Mouse (Mus musculus) forebrain, embryonic 14.5 days (tissue): Measurements from ENCODE around the gene Adgrg7. TPM values are rescaled to one million over a fixed set of nuclear protein-coding genes. Genes with fewer than 3 reads are reported as not detected.
A peak's percentile ranks its signal among the peaks of the same experiment; 100 is the strongest.

ENCODE experiments used
- ATAC-seq: fragments of 200-750 bp; cut with Nextera tagmentation; 2 replicates; pipeline ENCODE4 v1.8.0; 2017; ENCODE audit warnings: mild to moderate bottlenecking, moderate library complexity
- DNase-seq: peaks from one replicate; pipeline ENCODE4 v3.0.0-alpha.2; 2015; ENCODE audit warnings: low spot score
- H3K27ac ChIP-seq: fragments of 300-500 bp; sonication (generic); 2 replicates; pipeline ENCODE4 v1.5.1; 2014; ENCODE audit warnings: low read depth, mild to moderate bottlenecking, control low read depth, low read length, moderate library complexity
- H3K27me3 ChIP-seq: fragments of 300-500 bp; sonication (generic); replicated peaks from 2 replicates; pipeline ENCODE4 v1.6.1; 2014; ENCODE audit warnings: low read length, control low read depth, mixed read lengths; ENCODE audit not compliant: control insufficient read depth, insufficient read depth
- H3K36me3 ChIP-seq: fragments of 300-500 bp; sonication (generic); 2 replicates; pipeline ENCODE4 v1.6.1; 2014; ENCODE audit warnings: low read length, control low read depth; ENCODE audit not compliant: control insufficient read depth, insufficient read depth
- H3K4me1 ChIP-seq: fragments of 300-500 bp; sonication (generic); 2 replicates; pipeline ENCODE4 v1.6.1; 2014; ENCODE audit warnings: antibody characterized with exemption, low read length, control low read depth; ENCODE audit not compliant: control insufficient read depth, insufficient read depth
- H3K4me2 ChIP-seq: fragments of 300-500 bp; sonication (generic); 2 replicates; pipeline ENCODE4 v1.6.1; 2014; ENCODE audit warnings: mild to moderate bottlenecking, control low read depth, low read length
- H3K4me3 ChIP-seq: fragments of 300-500 bp; sonication (generic); 2 replicates; pipeline ENCODE4 v1.5.1; 2014; ENCODE audit warnings: low read depth, low read length, control low read depth
- H3K9ac ChIP-seq: fragments of 300-500 bp; sonication (generic); 2 replicates; pipeline ENCODE4 v1.6.1; 2014; ENCODE audit warnings: mild to moderate bottlenecking, low read length, control low read depth, moderate library complexity
- H3K9me3 ChIP-seq: fragments of 300-500 bp; sonication (generic); replicated peaks from 2 replicates; pipeline ENCODE4 v1.6.1; 2016; ENCODE audit warnings: low read length, control low read depth, mixed read lengths; ENCODE audit not compliant: control insufficient read depth
- WGBS: fragments of 180-500 bp; shearing (Covaris S2); extraction: QIAGEN DNeasy Blood & Tissue Kit; methylation state at CpG from one replicate; pipeline ENCODE4 v1.1.7; 2014; 5-methylcytosine and 5-hydroxymethylcytosine counted together
- polyA plus RNA-seq: library from polyadenylated mRNA; unstranded; fragments of >200 nt; fragmentation: Nextera tagmentation; extraction: Ambion mirVana; gene quantifications from 2 replicates; pipeline ENCODE4 v1.2.1, GENCODE M21; 2014

Adgrg7 gene
- polyA plus RNA-seq, 1 experiment from 2014 or later: not detected

GRCm38 (mm10) chr16:56717224-56718200 lies 78.1 kb downstream of the Adgrg7 start, which contains the start of gene Tfg:
Gene Tfg, minus strand, starts transcription at chr16:56717450.
- Histone ChIP-seq H3K9me3 (no peaks in the 10 kb centered on the region), H3K36me3 (peaks cover 2% of the 10 kb centered on the region; the same call in 1 of the 2 replicates), H3K4me1 (peaks cover 12% of the 10 kb centered on the region), H3K4me3 (peak within 1 kb of the TSS; percentile 68), H3K27me3 (no peaks in the 10 kb centered on the region), H3K9ac (peak within 1 kb of the TSS; percentile 88), H3K27ac (peak within 1 kb of the TSS; percentile 97), H3K4me2 (peak within 1 kb of the TSS; percentile 64)
- WGBS: under 1% methylated on average over 59 of the region's 62 CpGs
- DNase-seq: peak; percentile 100
- peak; percentile 98 for ATAC-seq

- Histone ChIP-seq H3K9ac (peak overlapping the region; percentile 88), H3K9me3 (no peaks in the 10 kb centered on the region), H3K4me1 (peaks cover 12% of the 10 kb centered on the region), H3K27ac (peak overlapping the region; percentile 97), H3K4me2 (peak overlapping the region; percentile 64), H3K4me3 (peak overlapping the region; percentile 68), H3K36me3 (peaks cover 8% of the 10 kb centered on the region), H3K27me3 (no peaks in the 10 kb centered on the region)
- DNase-seq (peak; percentile 19), ATAC-seq (peak; percentile 65)
- WGBS: under 1% methylated on average over 36 of the region's 38 CpGs
Measured at GRCm38 (mm10) chr16:56716557-56717179, 79.0 kb downstream of the Adgrg7 start.

- H3K4me2 ChIP-seq: peak overlapping the region; percentile 64
- no peaks in the 10 kb centered on the region for H3K9me3 ChIP-seq
- no peak overlapping the region for H3K9ac ChIP-seq
- WGBS: 77% methylated on average over 3 of the region's 3 CpGs
- H3K36me3 ChIP-seq: peaks cover 18% of the 10 kb centered on the region
- peaks cover 12% of the 10 kb centered on the region for H3K4me1 ChIP-seq
- no peak for ATAC-seq
- H3K27ac ChIP-seq: no peak overlapping the region
- no peak for DNase-seq
- no peaks in the 10 kb centered on the region for H3K27me3 ChIP-seq
- peak overlapping the region; percentile 68; the same call in 1 of the 2 replicates for H3K4me3 ChIP-seq
Measured at GRCm38 (mm10) chr16:56715608-56716007, 80.0 kb downstream of the Adgrg7 start.

GRCm38 (mm10) chr16:56710071-56710470 lies 85.6 kb downstream of the Adgrg7 start:
- no peak overlapping the region for H3K27ac ChIP-seq
- H3K27me3 ChIP-seq: no peaks in the 10 kb centered on the region
- H3K4me1 ChIP-seq: no peaks in the 10 kb centered on the region; the same call in 1 of the 2 replicates
- no peak overlapping the region for H3K9ac ChIP-seq
- ATAC-seq (no peak), DNase-seq (no peak)
- H3K4me3 ChIP-seq: no peak overlapping the region
- 97% methylated on average over 3 of the region's 3 CpGs for WGBS
- H3K9me3 ChIP-seq: no peaks in the 10 kb centered on the region
- H3K36me3 ChIP-seq: peaks cover 50% of the 10 kb centered on the region
- H3K4me2 ChIP-seq: no peak overlapping the region

- Histone ChIP-seq H3K9ac (no peak overlapping the region), H3K9me3 (no peaks in the 10 kb centered on the region), H3K4me2 (no peak overlapping the region), H3K4me1 (no peaks in the 10 kb centered on the region), H3K27me3 (no peaks in the 10 kb centered on the region), H3K4me3 (no peak overlapping the region), H3K36me3 (peaks cover 54% of the 10 kb centered on the region), H3K27ac (no peak overlapping the region)
- WGBS: 88% methylated on average over 3 of the region's 3 CpGs
- no peak for DNase-seq
- ATAC-seq: no peak
Measured at GRCm38 (mm10) chr16:56705731-56706130, 89.9 kb downstream of the Adgrg7 start.

- no peaks in the 10 kb centered on the region for H3K9me3 ChIP-seq
- 92% methylated on average over 3 of the region's 3 CpGs for WGBS
- H3K27ac ChIP-seq: no peak overlapping the region
- H3K4me1 ChIP-seq: no peaks in the 10 kb centered on the region
- H3K4me2 ChIP-seq: no peak overlapping the region
- H3K36me3 ChIP-seq: peaks cover 54% of the 10 kb centered on the region
- H3K4me3 ChIP-seq: no peak overlapping the region
- ATAC-seq (no peak), DNase-seq (no peak)
- H3K9ac ChIP-seq: no peak overlapping the region
- no peaks in the 10 kb centered on the region for H3K27me3 ChIP-seq
Measured at GRCm38 (mm10) chr16:56700898-56701297, 94.8 kb downstream of the Adgrg7 start.

- Histone ChIP-seq H3K4me3 (no peak overlapping the region), H3K9ac (no peak overlapping the region), H3K4me1 (no peaks in the 10 kb centered on the region), H3K9me3 (no peaks in the 10 kb centered on the region), H3K4me2 (no peak overlapping the region), H3K27me3 (no peaks in the 10 kb centered on the region), H3K36me3 (peaks cover 59% of the 10 kb centered on the region), H3K27ac (no peak overlapping the region)
- ATAC-seq (no peak), DNase-seq (no peak)
- WGBS: 66% methylated on average over 2 of the region's 2 CpGs
Measured at GRCm38 (mm10) chr16:56696448-56696847, 99.2 kb downstream of the Adgrg7 start.

GRCm38 (mm10) chr16:56690715-56691114 lies 104.9 kb downstream of the Adgrg7 start:
- Histone ChIP-seq H3K9me3 (no peaks in the 10 kb centered on the region), H3K4me3 (no peak overlapping the region), H3K4me2 (no peak overlapping the region), H3K27ac (no peak overlapping the region), H3K27me3 (no peaks in the 10 kb centered on the region), H3K4me1 (no peaks in the 10 kb centered on the region), H3K36me3 (peaks cover 50% of the 10 kb centered on the region), H3K9ac (no peak overlapping the region)
- no peak for ATAC-seq
- 78% methylated on average over 7 of the region's 7 CpGs for WGBS
- no peak for DNase-seq
